Mouse (Mus musculus) urinary bladder, postnatal 36 days (tissue): ENCODE data around the gene Olfr138.

Source experiments
- DNase-seq, 2 experiments: peaks; one replicate each; pipeline ENCODE4 v3.0.0; 2022; ENCODE audit warnings: low spot score in 2 of 2, mixed read lengths in 1 of 2

Gene Olfr138

GRCm38 (mm10) chr17:38260735-38261134, at the start of gene Olfr138:
Gene Olfr138, plus strand, starts transcription at chr17:38261035.
- DNase-seq, result no peak

DNA sequence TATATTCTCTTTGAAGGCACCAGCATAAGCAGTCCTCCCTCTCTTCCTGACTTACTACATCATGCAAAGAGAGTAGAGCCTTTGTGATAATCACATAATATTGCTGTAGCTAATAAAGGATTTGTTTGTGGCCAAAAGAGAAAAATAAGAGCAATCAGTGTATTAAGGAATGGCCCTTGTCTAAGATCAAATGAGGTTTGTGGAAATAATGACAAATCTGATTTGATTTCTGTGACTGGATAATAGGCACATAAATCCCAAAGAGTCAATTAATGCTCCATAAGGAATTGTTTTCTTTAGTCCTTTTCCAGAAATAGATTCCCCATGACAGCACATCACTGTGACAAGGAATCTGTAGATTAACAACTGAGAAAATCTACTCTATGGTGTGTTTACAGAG, 46.6 kb downstream of the Olfr138 start, which contains the start of gene Olfr137:
TSS of gene Olfr137 (minus strand) at position 101 of the 400 bp plus-strand sequence.
- DNase-seq, result no peak
